Mouse (Mus musculus) adrenal gland (tissue): ENCODE results near the gene Cyp4a32.
"Not testable (repeated sequence)": the region's sequence is repeated elsewhere in the genome, so short reads cannot be mapped to it uniquely, and the experiment has no call there.

Experiments
- intact Hi-C: fragments of 180-260 bp; cut with DNase I; formaldehyde crosslinking; loops from one replicate; pipeline ENCODE4 v1.15.1; 2025

Cyp4a32 gene

DNA sequence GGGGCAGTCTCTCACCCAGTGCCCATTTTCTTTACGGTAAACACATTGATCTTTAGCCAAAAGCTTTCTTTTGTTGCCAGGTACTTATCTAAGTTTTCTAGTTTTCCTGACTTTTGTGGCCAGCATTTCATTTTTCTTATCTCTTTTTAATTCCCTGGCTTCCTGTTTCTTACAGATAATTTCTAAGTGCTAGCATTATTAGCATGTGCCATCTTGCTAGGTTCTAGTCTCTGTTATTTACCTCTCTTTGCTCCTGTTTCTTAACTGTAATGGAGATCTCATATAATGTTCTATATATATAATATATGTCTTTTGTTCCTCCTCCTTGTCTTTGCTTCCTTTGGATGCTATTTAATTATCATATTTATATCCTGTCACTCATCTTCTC lies 55.8 kb downstream of the Cyp4a32 start:
- intact Hi-C loops: not testable (repeated sequence)

DNA sequence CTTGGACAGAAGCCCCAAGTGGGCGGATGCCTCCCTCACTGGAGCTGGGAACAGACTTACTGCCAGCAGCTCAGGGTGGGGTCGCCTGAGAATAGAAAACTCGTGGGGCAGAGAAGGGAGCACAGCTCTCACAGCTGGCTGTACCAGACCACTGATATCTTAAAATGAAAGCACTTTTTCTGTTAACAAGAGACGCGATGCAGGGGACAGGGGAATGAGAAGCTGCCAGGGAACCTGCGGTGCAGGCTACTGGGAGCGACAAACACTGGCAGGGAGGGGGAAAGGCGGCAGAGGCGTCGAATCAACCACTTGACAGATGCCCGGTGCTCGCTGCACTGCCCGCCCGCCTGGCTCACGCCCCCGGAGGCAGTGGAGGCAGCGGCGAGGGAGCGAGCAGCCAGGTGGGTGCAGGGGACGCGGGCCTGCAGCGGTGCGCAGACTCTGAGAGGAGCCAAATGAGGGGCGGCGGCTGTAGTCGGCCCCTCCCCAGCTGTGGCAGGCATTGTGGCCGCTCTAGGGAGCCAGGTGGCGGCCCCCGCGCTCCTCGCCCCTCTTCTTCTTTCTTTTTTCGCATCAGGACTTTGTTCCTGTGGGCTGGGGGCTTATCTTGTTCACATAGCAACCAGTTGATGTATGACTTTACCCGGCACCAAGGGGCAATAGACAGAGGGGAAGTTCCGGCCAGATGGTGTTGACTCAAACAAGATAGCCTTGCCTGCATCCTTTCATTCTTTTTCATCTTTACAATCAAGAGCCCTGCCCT lies 56.5 kb downstream of the Cyp4a32 start:
- intact Hi-C loops: no loop called here

DNA sequence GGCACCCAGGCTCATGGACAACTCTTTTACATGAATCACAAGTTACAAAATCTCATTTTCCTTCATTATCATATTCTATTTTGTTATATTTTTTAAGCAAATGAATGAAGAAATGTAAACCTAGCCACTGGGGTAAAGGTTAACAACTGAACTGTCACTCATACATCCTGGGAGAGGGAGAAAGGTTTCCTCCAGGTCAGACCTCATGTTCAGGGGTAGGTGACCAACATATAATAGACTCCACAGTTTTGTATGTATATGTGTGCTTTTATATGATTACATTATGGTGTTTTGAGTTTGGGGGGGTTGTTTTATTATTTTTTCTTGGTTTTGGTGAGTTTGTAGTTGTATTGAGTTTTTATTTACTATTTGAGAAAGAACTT lies 57.1 kb downstream of the Cyp4a32 start:
- intact Hi-C loops: no loop called here

- intact Hi-C loops: no loop called here
These were observed 58.4 kb downstream of the Cyp4a32 start for GRCm38 (mm10) chr4:115659190-115659589.
